Mouse (Mus musculus): ENCODE data around the gene Pld5.

Gene Pld5

DNA sequence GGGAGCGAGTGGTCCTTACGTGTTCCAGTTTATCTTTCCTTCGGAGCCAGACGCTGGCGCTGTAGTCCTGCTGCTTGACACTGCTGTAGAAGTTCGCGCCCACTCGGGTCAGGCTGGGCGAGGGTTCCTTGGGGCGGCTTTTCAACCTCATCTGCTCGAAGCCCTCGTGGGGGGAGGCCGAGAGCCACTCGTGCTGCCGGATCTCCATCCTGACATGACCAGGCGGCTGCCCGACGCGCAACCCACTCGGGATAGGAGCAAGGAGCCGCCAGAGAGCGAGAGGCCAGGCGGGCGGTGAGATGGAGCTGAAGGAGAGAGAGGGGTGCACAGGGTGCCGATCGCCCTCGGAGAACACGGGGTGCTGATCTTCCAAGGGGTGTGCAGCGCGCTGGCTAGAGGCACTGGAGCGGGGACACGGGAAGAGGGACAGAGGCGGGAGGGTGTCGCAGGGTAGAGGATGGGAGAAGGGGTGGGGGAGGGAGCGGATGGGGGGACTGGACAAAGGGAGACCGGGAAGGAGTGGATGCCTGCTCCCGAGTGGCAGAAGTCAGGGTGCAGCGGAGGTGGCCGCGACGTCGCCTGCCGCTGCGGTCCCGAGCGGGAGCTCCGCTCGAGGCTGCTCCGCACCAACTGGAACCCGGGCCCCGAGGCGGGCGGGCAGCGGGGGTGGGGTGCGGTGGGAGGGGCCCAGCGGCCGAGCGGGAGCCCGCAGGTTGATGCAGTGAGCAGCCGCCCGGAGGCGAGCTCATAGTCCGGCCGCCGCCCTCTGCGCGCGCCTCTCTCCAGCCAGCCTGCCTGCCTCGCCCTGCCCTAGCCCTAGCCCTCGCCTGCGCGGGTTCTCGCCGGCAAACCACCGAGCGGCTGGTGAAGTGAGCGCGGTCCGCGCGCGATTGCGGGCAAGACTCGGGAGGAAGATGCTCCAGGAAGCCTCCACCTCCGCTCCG lies at the start of gene Pld5:
Gene Pld5 (minus strand): TSS at position 646 of the 944 bp plus-strand sequence.
- in situ Hi-C loops (cut with MboI; ENCODE audit: low sequenced_read_pairs): no loop called here

- in situ Hi-C loops (cut with MboI; ENCODE audit: low sequenced_read_pairs): no loop called here
Measured at GRCm38 (mm10) chr1:176315063-176315462, 40.0 kb upstream of the Pld5 start.

GRCm38 (mm10) chr1:176310174-176310573 lies 35.1 kb upstream of the Pld5 start:
- in situ Hi-C loops (cut with MboI; ENCODE audit: low sequenced_read_pairs): no loop called here

- in situ Hi-C loops (cut with MboI; ENCODE audit: low sequenced_read_pairs): no loop called here
Measured at GRCm38 (mm10) chr1:176289396-176289795, 14.3 kb upstream of the Pld5 start.

- in situ Hi-C loops (cut with MboI; ENCODE audit: low sequenced_read_pairs): no loop called here
Measured at GRCm38 (mm10) chr1:176275611-176275980, 484 bp upstream of the Pld5 start.

- in situ Hi-C loops (cut with MboI; ENCODE audit: low sequenced_read_pairs): loop anchor here (25.0 kb wide), 1 partner anchor 614 kb away; no protein-coding TSS in a partner anchor
Measured at GRCm38 (mm10) chr1:176248717-176249030, 26.4 kb downstream of the Pld5 start.

- in situ Hi-C loops (cut with MboI; ENCODE audit: low sequenced_read_pairs): loop anchor here (25.0 kb wide), 1 partner anchor 614 kb away; no protein-coding TSS in a partner anchor
Measured at GRCm38 (mm10) chr1:176247885-176248716, 27.0 kb downstream of the Pld5 start.

DNA sequence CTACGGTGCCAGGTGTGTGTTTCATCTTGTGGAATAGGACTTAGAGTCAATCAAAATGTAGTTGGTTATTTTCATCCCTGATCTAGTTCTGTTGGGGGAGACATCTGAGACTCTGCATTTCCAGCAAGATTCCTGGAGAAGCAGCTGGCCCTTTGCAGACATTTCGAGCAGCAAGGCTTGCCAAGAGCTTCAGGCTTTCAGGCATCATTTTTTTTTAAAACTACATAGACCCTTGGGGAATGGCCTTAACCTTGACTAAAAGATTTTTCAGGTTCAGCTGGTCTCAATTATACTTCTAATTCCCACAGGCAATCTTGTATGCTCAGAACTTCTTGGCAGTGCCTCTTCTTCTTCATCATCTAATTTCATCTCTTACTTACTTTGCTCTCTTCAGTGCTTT lies 35.9 kb downstream of the Pld5 start:
- in situ Hi-C loops (cut with MboI; ENCODE audit: low sequenced_read_pairs): loop anchor here (25.0 kb wide), 1 partner anchor 623 kb away; no protein-coding TSS in a partner anchor

GRCm38 (mm10) chr1:176223794-176224193 lies 51.3 kb downstream of the Pld5 start:
- in situ Hi-C loops (cut with MboI; ENCODE audit: low sequenced_read_pairs): no loop called here

DNA sequence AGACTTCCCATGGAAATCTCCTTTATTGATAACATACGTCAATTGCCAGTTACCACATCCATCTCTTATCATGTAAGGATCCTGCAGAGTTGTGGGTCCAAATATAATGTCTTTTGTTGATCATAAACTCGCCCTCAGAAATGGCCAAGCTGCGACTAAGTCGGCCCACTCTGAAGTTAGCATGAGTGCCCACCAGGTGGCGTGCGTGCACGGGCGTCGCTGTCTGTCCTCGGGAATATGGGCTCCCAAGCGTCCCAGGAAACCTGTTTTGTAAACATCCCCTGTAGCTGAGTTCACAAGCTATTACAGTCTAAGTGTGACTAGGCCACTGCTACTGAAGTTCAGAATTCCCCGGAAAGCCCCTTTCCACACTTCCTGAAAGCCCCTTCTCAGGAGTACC lies 51.9 kb downstream of the Pld5 start:
- in situ Hi-C loops (cut with MboI; ENCODE audit: low sequenced_read_pairs): no loop called here

DNA sequence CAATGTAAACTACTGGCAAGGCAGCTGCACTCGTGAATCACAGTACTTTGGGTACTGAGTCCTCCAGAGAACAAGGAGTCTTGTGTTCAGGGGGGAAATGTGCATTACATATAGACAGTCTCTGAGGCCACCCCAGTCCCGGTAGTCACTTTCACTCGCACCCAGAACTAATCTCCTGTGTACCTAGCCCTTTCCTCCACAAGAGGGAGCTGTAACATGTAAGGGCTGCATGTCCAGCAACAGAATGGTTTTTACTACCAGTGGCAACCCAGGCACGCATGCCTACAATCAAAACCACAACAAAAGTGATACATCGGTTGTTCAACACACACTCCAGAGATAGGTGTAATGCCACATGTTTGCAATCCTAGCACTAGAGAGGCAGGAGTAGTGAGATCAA lies 56.9 kb downstream of the Pld5 start:
- in situ Hi-C loops (cut with MboI; ENCODE audit: low sequenced_read_pairs): no loop called here

- in situ Hi-C loops (cut with MboI; ENCODE audit: low sequenced_read_pairs): no loop called here
Measured at GRCm38 (mm10) chr1:176213645-176214221, 61.4 kb downstream of the Pld5 start.

DNA sequence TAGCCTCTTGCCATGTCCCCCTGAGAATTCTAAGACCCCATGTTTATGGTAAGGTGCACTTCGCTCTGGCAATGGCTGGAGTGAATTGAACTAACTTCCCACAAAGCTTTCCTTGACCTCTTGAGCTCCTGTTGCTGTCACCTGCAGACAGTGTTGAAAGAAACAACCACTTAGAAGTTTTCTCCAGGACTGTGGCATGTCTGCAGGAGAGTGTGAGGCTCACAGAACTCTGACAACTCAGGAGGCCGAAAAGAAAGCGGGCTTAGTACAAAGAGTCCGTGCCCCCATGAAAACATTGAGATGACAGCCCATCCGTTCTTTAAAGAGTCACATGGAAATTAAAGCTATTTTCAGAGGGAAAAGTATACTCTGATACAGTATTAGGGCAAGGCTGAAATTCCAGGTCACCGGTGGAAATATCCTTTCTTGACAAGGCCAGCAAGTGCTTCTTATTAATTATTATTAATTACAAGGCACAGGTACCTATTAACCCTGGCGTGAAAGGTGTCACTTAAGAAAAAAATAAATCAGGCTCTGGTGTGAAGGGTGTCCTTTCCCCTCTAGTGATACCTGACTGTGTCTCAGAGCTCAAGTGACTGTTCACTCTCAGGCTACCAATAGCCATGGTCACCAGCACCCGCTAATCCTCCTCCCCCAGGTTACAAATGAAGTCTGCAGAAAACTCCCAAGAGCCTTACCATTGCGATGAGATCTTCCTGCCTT lies 62.0 kb downstream of the Pld5 start:
- in situ Hi-C loops (cut with MboI; ENCODE audit: low sequenced_read_pairs): no loop called here

DNA sequence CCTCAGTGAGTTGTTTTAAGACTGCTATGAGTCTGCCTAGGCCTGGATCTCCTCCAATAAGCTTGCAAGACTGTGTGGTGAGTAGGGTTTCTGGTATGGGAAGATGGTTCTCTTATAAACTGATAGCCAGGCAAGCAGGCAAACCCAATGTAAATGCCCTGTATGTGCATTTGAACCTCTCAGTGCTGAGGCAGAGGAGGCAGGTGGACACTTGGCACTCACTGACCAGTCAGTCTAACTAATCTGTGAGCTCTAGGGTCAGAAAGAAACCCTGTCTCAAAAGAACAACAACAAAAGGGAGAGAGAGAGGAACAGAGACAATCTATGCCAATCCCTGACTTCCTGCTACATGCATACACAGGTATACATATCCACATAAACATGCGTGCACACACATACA lies 64.3 kb downstream of the Pld5 start:
- in situ Hi-C loops (cut with MboI; ENCODE audit: low sequenced_read_pairs): no loop called here

- in situ Hi-C loops (cut with MboI; ENCODE audit: low sequenced_read_pairs): no loop called here
Measured at GRCm38 (mm10) chr1:176208014-176208413, 67.1 kb downstream of the Pld5 start.

- in situ Hi-C loops (cut with MboI; ENCODE audit: low sequenced_read_pairs): no loop called here
Measured at GRCm38 (mm10) chr1:176202360-176202759, 72.8 kb downstream of the Pld5 start.

DNA sequence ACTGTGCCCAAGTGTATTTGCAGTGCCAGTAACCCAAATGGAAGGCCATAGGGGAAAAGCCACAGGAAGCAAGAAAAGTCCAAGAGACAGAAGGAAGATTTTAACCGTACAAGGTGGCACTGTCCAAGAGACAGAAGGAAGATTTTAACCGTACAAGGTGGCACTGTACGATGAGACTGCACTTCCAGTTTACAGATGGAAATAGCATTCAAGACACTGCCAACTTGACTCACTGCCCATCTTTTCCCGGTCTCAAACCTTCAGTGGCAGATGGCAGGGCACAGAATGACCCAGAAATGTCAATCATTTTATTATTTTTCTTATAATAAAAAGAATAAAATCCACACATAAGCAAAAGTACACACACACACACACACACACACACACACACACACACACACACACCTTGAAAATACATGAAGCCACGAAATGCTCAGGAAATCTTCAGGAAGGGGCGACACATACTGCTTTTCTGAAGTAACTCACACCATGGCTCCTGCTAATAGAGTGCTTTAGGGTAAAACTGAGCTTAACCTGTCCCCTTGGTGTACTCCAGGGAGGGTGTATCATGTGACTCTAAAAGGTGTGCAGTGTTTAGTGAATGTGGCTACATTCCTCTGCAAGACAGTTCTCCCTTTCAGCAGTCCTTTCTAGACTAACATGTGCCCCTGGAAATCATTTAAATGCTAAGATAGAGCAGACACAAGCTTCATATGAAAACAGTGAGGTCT lies 77.9 kb downstream of the Pld5 start:
- in situ Hi-C loops (cut with MboI; ENCODE audit: low sequenced_read_pairs): no loop called here

GRCm38 (mm10) chr1:176196341-176196740 lies 78.8 kb downstream of the Pld5 start:
- in situ Hi-C loops (cut with MboI; ENCODE audit: low sequenced_read_pairs): no loop called here

GRCm38 (mm10) chr1:176194727-176195126 lies 80.4 kb downstream of the Pld5 start:
- in situ Hi-C loops (cut with MboI; ENCODE audit: low sequenced_read_pairs): no loop called here

GRCm38 (mm10) chr1:176183991-176184390 lies 91.1 kb downstream of the Pld5 start:
- in situ Hi-C loops (cut with MboI; ENCODE audit: low sequenced_read_pairs): no loop called here

Measured in CH12F3 (cell line).